Mouse (Mus musculus) CH12.LX (cell line): ENCODE measurements around the gene Lama1.

ENCODE experiments used
- CHD2 ChIP-seq: IDR thresholded peaks from 2 replicates; pipeline ENCODE4 v1.6.1; 2011; ENCODE audit warnings: low read length, improper control_type of control experiment
- MAZ ChIP-seq: IDR thresholded peaks from 2 replicates; pipeline ENCODE4 v1.6.1; 2012; ENCODE audit warnings: low read depth, mild to moderate bottlenecking, inconsistent platforms, low read length, improper control_type of control experiment, moderate library complexity
- POLR2A ChIP-seq: IDR thresholded peaks from 2 replicates; pipeline ENCODE4 v1.6.1; 2011; ENCODE audit warnings: low read depth, mild to moderate bottlenecking, improper control_type of control experiment, low read length
- POLR2AphosphoS2 ChIP-seq: IDR thresholded peaks from 2 replicates; pipeline ENCODE4 v1.6.1; 2011; ENCODE audit warnings: low read depth, low read length, improper control_type of control experiment
- UBTF ChIP-seq: IDR thresholded peaks from 2 replicates; pipeline ENCODE4 v1.6.1; 2012; ENCODE audit warnings: low read depth, mild to moderate bottlenecking, inconsistent platforms, low read length, improper control_type of control experiment, moderate library complexity
- ZC3H11A ChIP-seq: IDR thresholded peaks from 2 replicates; pipeline ENCODE4 v1.6.1; 2012; ENCODE audit warnings: low read depth, mild to moderate bottlenecking, inconsistent platforms, low read length, improper control_type of control experiment
- ZKSCAN1 ChIP-seq: IDR thresholded peaks from 2 replicates; pipeline ENCODE4 v1.6.1; 2012; ENCODE audit warnings: low read depth, inconsistent platforms, low read length, improper control_type of control experiment, borderline replicate concordance

GRCm38 (mm10) chr17:67776764-67777163 lies 79.7 kb downstream of the Lama1 start:
- TF ChIP-seq UBTF (no peak), ZC3H11A (no peak), POLR2A (no peak), ZKSCAN1 (no peak), MAZ (no peak), POLR2AphosphoS2 (no peak), CHD2 (no peak)
